26 mouse cellular contexts compared by ENCODE assay signal in genomic region chrX:136007199-136007843, GRCm38 (mm10). TPM values are rescaled to one million over a fixed set of nuclear protein-coding genes. Genes with fewer than 3 reads are reported as not detected.
DNase-seq lines count a peak whose midpoint lies in the region; ATAC-seq and TF ChIP-seq lines count a peak whose summit lies in the region.
"Had no signal": no experiment of that assay in that cellular context is flagged by ENCODE, and none has a peak within 500 bp of the region (broad histone marks: within the 10 kb centered on the region; RNA-seq: fewer than 3 reads in every experiment).

No protein-coding gene starts in this region.

- peak overlapping the region; percentile 48; the same call in 1 of the 2 replicates for H3K27ac ChIP-seq in hindbrain, embryonic 13.5 days
- no peak overlapping the region for H3K27ac ChIP-seq in hindbrain, postnatal 0 days
- no peak overlapping the region for H3K27ac ChIP-seq in neural tube, embryonic 12.5 days
- H3K27ac ChIP-seq in neural tube, embryonic 15.5 days (replicated peaks) = no peak overlapping the region
- H3K27ac ChIP-seq in midbrain, embryonic 13.5 days = 0 out of 2 replicates have a peak overlapping the region, but pooled peaks have one; percentile 47
- H3K27ac ChIP-seq: embryonic facial prominence, embryonic 12.5 days; heart, embryonic 13.5 days; limb, embryonic 10.5 days; limb, embryonic 15.5 days; liver, embryonic 13.5 days; macrophage had no signal

- no peak for DNase-seq in hindbrain, postnatal 0 days (ENCODE audit: low spot score)
- DNase-seq in lung, adult 18-20 months = no peak
- DNase-seq: adrenal gland, postnatal 25 days; cerebellum, adult 18-20 months; cerebellum, postnatal 10 days; gastrocnemius, postnatal 10 days; heart, postnatal 10 days; kidney, postnatal 14 days; layer of hippocampus, adult 9-11 months; liver, embryonic 13.5 days; lung, adult 2 months; lung, postnatal 10 days had no signal

- no peak overlapping the region for H3K4me2 ChIP-seq in hindbrain, embryonic 13.5 days
- H3K4me2 ChIP-seq in hindbrain, postnatal 0 days (ENCODE audit: low read depth, low read length) = no peak overlapping the region
- H3K4me2 ChIP-seq in neural tube, embryonic 12.5 days (replicated peaks) = no peak overlapping the region
- H3K4me2 ChIP-seq in neural tube, embryonic 15.5 days = no peak overlapping the region
- no peak overlapping the region for H3K4me2 ChIP-seq in midbrain, embryonic 13.5 days (replicated peaks)
- H3K4me2 ChIP-seq: embryonic facial prominence, embryonic 12.5 days; heart, embryonic 13.5 days; limb, embryonic 15.5 days; liver, embryonic 13.5 days had no signal

- H3K9ac ChIP-seq in hindbrain, embryonic 13.5 days = no peak overlapping the region
- H3K9ac ChIP-seq in hindbrain, postnatal 0 days (replicated peaks; ENCODE audit: low read length) = no peak overlapping the region
- no peak overlapping the region for H3K9ac ChIP-seq in neural tube, embryonic 12.5 days
- H3K9ac ChIP-seq in neural tube, embryonic 15.5 days (replicated peaks) = no peak overlapping the region
- H3K9ac ChIP-seq in midbrain, embryonic 13.5 days (replicated peaks) = no peak overlapping the region
- H3K9ac ChIP-seq: embryonic facial prominence, embryonic 12.5 days; heart, embryonic 13.5 days; limb, embryonic 15.5 days; liver, embryonic 13.5 days had no signal

- no peak overlapping the region for H3K4me3 ChIP-seq in hindbrain, embryonic 13.5 days
- no peak overlapping the region for H3K4me3 ChIP-seq in hindbrain, postnatal 0 days (ENCODE audit: low read length)
- H3K4me3 ChIP-seq in neural tube, embryonic 12.5 days = no peak overlapping the region
- H3K4me3 ChIP-seq in neural tube, embryonic 15.5 days (replicated peaks) = no peak overlapping the region
- no peak overlapping the region for H3K4me3 ChIP-seq in midbrain, embryonic 13.5 days (replicated peaks)
- H3K4me3 ChIP-seq: embryonic facial prominence, embryonic 12.5 days; heart, embryonic 13.5 days; limb, embryonic 10.5 days; limb, embryonic 15.5 days; liver, embryonic 13.5 days had no signal

- H3K27me3 ChIP-seq in hindbrain, embryonic 13.5 days = no peaks in the 10 kb centered on the region
- H3K27me3 ChIP-seq in hindbrain, postnatal 0 days (ENCODE audit: insufficient read depth, low read length) = no peaks in the 10 kb centered on the region
- H3K27me3 ChIP-seq in neural tube, embryonic 12.5 days (replicated peaks) = no peaks in the 10 kb centered on the region
- no peaks in the 10 kb centered on the region for H3K27me3 ChIP-seq in neural tube, embryonic 15.5 days (replicated peaks)
- H3K27me3 ChIP-seq in midbrain, embryonic 13.5 days = 0 out of 2 replicates have a peak, but pooled peaks cover 3% of the 10 kb centered on the region
- H3K27me3 ChIP-seq: heart, embryonic 13.5 days; liver, embryonic 13.5 days had no signal

- no peaks in the 10 kb centered on the region for H3K9me3 ChIP-seq in hindbrain, embryonic 13.5 days
- no peaks in the 10 kb centered on the region for H3K9me3 ChIP-seq in hindbrain, postnatal 0 days (ENCODE audit: low read length)
- H3K9me3 ChIP-seq in neural tube, embryonic 12.5 days = no peaks in the 10 kb centered on the region
- no peaks in the 10 kb centered on the region for H3K9me3 ChIP-seq in neural tube, embryonic 15.5 days (replicated peaks)
- no peaks in the 10 kb centered on the region for H3K9me3 ChIP-seq in midbrain, embryonic 13.5 days
- H3K9me3 ChIP-seq: embryonic facial prominence, embryonic 12.5 days; heart, embryonic 13.5 days; limb, embryonic 10.5 days; limb, embryonic 15.5 days; liver, embryonic 13.5 days had no signal

- H3K4me1 ChIP-seq in hindbrain, embryonic 13.5 days (replicated peaks) = no peaks in the 10 kb centered on the region
- no peaks in the 10 kb centered on the region for H3K4me1 ChIP-seq in hindbrain, postnatal 0 days (ENCODE audit: insufficient read depth, low read length)
- H3K4me1 ChIP-seq in neural tube, embryonic 12.5 days = no peaks in the 10 kb centered on the region
- H3K4me1 ChIP-seq in neural tube, embryonic 15.5 days = no peaks in the 10 kb centered on the region
- H3K4me1 ChIP-seq in midbrain, embryonic 13.5 days (replicated peaks) = no peaks in the 10 kb centered on the region
- H3K4me1 ChIP-seq: embryonic facial prominence, embryonic 12.5 days; heart, embryonic 13.5 days; limb, embryonic 15.5 days; liver, embryonic 13.5 days had no signal

- H3K36me3 ChIP-seq in hindbrain, embryonic 13.5 days = no peaks in the 10 kb centered on the region
- no peaks in the 10 kb centered on the region for H3K36me3 ChIP-seq in hindbrain, postnatal 0 days (ENCODE audit: insufficient read depth, low read length)
- H3K36me3 ChIP-seq in neural tube, embryonic 12.5 days = no peaks in the 10 kb centered on the region
- no peaks in the 10 kb centered on the region for H3K36me3 ChIP-seq in neural tube, embryonic 15.5 days
- H3K36me3 ChIP-seq in midbrain, embryonic 13.5 days = no peaks in the 10 kb centered on the region
- H3K36me3 ChIP-seq: embryonic facial prominence, embryonic 12.5 days; heart, embryonic 13.5 days; limb, embryonic 10.5 days; limb, embryonic 15.5 days; liver, embryonic 13.5 days had no signal

- WGBS in hindbrain, embryonic 13.5 days = 45% methylated on average over 4 of the region's 5 CpGs
- WGBS in hindbrain, postnatal 0 days = 31% methylated on average over 5 of the region's 5 CpGs
- 35% methylated on average over 5 of the region's 5 CpGs for WGBS in neural tube, embryonic 12.5 days
- 27% methylated on average over 3 of the region's 5 CpGs for WGBS in neural tube, embryonic 15.5 days
- 28% methylated on average over 4 of the region's 5 CpGs for WGBS in midbrain, embryonic 13.5 days

- no peak for ATAC-seq in hindbrain, embryonic 13.5 days (ENCODE audit: low FRiP score)
- no peak for ATAC-seq in hindbrain, postnatal 0 days
- ATAC-seq in neural tube, embryonic 12.5 days (ENCODE audit: low FRiP score, low read depth) = peak; percentile 66
- ATAC-seq in neural tube, embryonic 15.5 days (ENCODE audit: low FRiP score) = no peak
- ATAC-seq in midbrain, embryonic 13.5 days = 0 out of 2 replicates have a peak, but pooled peaks have one; percentile 63
- ATAC-seq in megakaryocyte-erythroid progenitor cell, adult 5-6 weeks (replicated peaks; ENCODE audit: low FRiP score, low TSS enrichment, poor library complexity, severe bottlenecking) = no peak
- ATAC-seq: CD4-positive, CD25-positive, alpha-beta regulatory T cell, adult 4 months; intestine, postnatal 0 days had no signal

- TF ChIP-seq CTCF in hindbrain, postnatal 0 days (IDR thresholded peaks at IDR 0.05; ENCODE audit: low read depth) = no peak

RNA-seq across cellular contexts. Expression of gene Arxes2, which starts 13.7 kb away (rescaled TPM):
- polyA plus RNA-seq in hindbrain, embryonic 13.5 days (2015; fragmentation: Nextera tagmentation; extraction: Ambion mirVana) = 228 and 234 TPM in 2 replicates
- 168 and 177 TPM in 2 replicates for total RNA-seq in hindbrain, postnatal 0 days (2014; rRNA removed)
- polyA plus RNA-seq in hindbrain, postnatal 0 days (2015; fragmentation: Nextera tagmentation; extraction: Ambion mirVana) = 312 and 317 TPM in 2 replicates
- 141 and 145 TPM in 2 replicates for polyA plus RNA-seq in neural tube, embryonic 12.5 days (2016; fragmentation: Nextera tagmentation; extraction: Ambion mirVana)
- 244 and 276 TPM in 2 replicates for polyA plus RNA-seq in neural tube, embryonic 15.5 days (2015; fragmentation: Nextera tagmentation; extraction: Ambion mirVana)
- polyA plus RNA-seq in midbrain, embryonic 13.5 days (2015; fragmentation: Nextera tagmentation; extraction: Ambion mirVana) = 243 and 276 TPM in 2 replicates
- 1.4 and 2.2 TPM in 2 replicates for total RNA-seq in megakaryocyte-erythroid progenitor cell, adult 5-6 weeks (2014; fragmentation: Nextera tagmentation)
- total RNA-seq in megakaryocyte-erythroid progenitor cell, adult 5-6 weeks (2017) = 5.0 TPM in 1 of 2 replicates, not detected in the other
- polyA plus RNA-seq: macrophage had no signal

RNA-seq across cellular contexts. Expression of gene Arxes1, which starts 25.8 kb away (rescaled TPM):
- polyA plus RNA-seq in hindbrain, embryonic 13.5 days (2015; fragmentation: Nextera tagmentation; extraction: Ambion mirVana) = 99.3 and 100 TPM in 2 replicates
- total RNA-seq in hindbrain, postnatal 0 days (2014; rRNA removed) = 57.8 and 57.9 TPM in 2 replicates
- polyA plus RNA-seq in hindbrain, postnatal 0 days (2015; fragmentation: Nextera tagmentation; extraction: Ambion mirVana) = 177 and 187 TPM in 2 replicates
- polyA plus RNA-seq in neural tube, embryonic 12.5 days (2016; fragmentation: Nextera tagmentation; extraction: Ambion mirVana) = 55.1 and 56.5 TPM in 2 replicates
- 137 and 163 TPM in 2 replicates for polyA plus RNA-seq in neural tube, embryonic 15.5 days (2015; fragmentation: Nextera tagmentation; extraction: Ambion mirVana)
- polyA plus RNA-seq in midbrain, embryonic 13.5 days (2015; fragmentation: Nextera tagmentation; extraction: Ambion mirVana) = 95.2 and 109 TPM in 2 replicates
- not detected in 2 replicates for total RNA-seq in megakaryocyte-erythroid progenitor cell, adult 5-6 weeks (2014; fragmentation: Nextera tagmentation)
- total RNA-seq in megakaryocyte-erythroid progenitor cell, adult 5-6 weeks (2017) = not detected in 2 replicates
- total RNA-seq: common myeloid progenitor, adult 5-6 weeks; hematopoietic stem cell, adult 5-6 weeks had no signal
- polyA plus RNA-seq: CD4-positive, CD25-positive, alpha-beta regulatory T cell, adult 4 months; macrophage had no signal

Comparison
In these comparisons a context has a peak if more than half of its experiments do, and no peak if none do; other contexts are left out.
1. ATAC-seq: peak in neural tube, embryonic 12.5 days (single experiment) and midbrain, embryonic 13.5 days (single experiment); none in hindbrain, embryonic 13.5 days (single experiment), hindbrain, postnatal 0 days (single experiment), neural tube, embryonic 15.5 days (single experiment) and megakaryocyte-erythroid progenitor cell, adult 5-6 weeks (single experiment).
2. H3K27ac ChIP-seq: peak in hindbrain, embryonic 13.5 days (single experiment) and midbrain, embryonic 13.5 days (single experiment); none in hindbrain, postnatal 0 days (single experiment), neural tube, embryonic 12.5 days (single experiment) and neural tube, embryonic 15.5 days (single experiment).